Mouse (Mus musculus) hindbrain, embryonic 13.5 days (tissue): ENCODE results near the gene Slc35e3. TPM values are rescaled to one million over a fixed set of nuclear protein-coding genes. Genes with fewer than 3 reads are reported as not detected.
"Not testable (repeated sequence)": the region's sequence is repeated elsewhere in the genome, so short reads cannot be mapped to it uniquely, and the experiment has no call there.

Experiments used
- ATAC-seq: fragments of 200-750 bp; cut with Nextera tagmentation; 2 replicates; pipeline ENCODE4 v1.8.0; 2017; ENCODE audit warnings: moderate TSS enrichment; ENCODE audit not compliant: low FRiP score
- H3K27ac ChIP-seq: fragments of 300-500 bp; sonication (generic); 2 replicates; pipeline ENCODE4 v1.5.1; 2015; ENCODE audit warnings: inconsistent platforms, mild to moderate bottlenecking, moderate library complexity
- H3K27me3 ChIP-seq: fragments of 300-500 bp; sonication (generic); 2 replicates; pipeline ENCODE4 v1.6.1; 2015; ENCODE audit warnings: mild to moderate bottlenecking, inconsistent platforms
- H3K36me3 ChIP-seq: fragments of 300-500 bp; sonication (generic); 2 replicates; pipeline ENCODE4 v1.6.1; 2015; ENCODE audit warnings: mild to moderate bottlenecking, inconsistent platforms
- H3K4me1 ChIP-seq: fragments of 300-500 bp; sonication (generic); replicated peaks from 2 replicates; pipeline ENCODE4 v1.6.1; 2015; ENCODE audit warnings: inconsistent platforms
- H3K4me2 ChIP-seq: fragments of 300-500 bp; sonication (generic); 2 replicates; pipeline ENCODE4 v1.6.1; 2015; ENCODE audit warnings: inconsistent platforms, mild to moderate bottlenecking, moderate library complexity
- H3K4me3 ChIP-seq: fragments of 300-500 bp; sonication (generic); 2 replicates; pipeline ENCODE4 v1.5.1; 2015; ENCODE audit warnings: mild to moderate bottlenecking, inconsistent platforms
- H3K9ac ChIP-seq: fragments of 300-500 bp; sonication (generic); 2 replicates; pipeline ENCODE4 v1.6.1; 2015; ENCODE audit warnings: mild to moderate bottlenecking, inconsistent platforms
- H3K9me3 ChIP-seq: fragments of 300-500 bp; sonication (generic); 2 replicates; pipeline ENCODE4 v1.6.1; 2016; ENCODE audit warnings: inconsistent platforms
- WGBS: fragments of 180-500 bp; shearing (Covaris S2); methylation state at CpG from one replicate; pipeline ENCODE4 v1.1.7; 2015; 5-methylcytosine and 5-hydroxymethylcytosine counted together
- polyA plus RNA-seq: library from polyadenylated mRNA; unstranded; fragments of >200 nt; fragmentation: Nextera tagmentation; extraction: Ambion mirVana; gene quantifications from 2 replicates; pipeline ENCODE4 v1.2.1, GENCODE M21; 2015

Slc35e3 gene
- polyA plus RNA-seq, 1 experiment from 2014 or later = 31.1 TPM

- no peak for ATAC-seq
- WGBS = 97% methylated on average over 6 of the region's 6 CpGs
- no peaks in the 10 kb centered on the region for H3K27me3 ChIP-seq
These were observed 6.6 kb downstream of the Slc35e3 start for GRCm38 (mm10) chr10:117739648-117739948.

DNA sequence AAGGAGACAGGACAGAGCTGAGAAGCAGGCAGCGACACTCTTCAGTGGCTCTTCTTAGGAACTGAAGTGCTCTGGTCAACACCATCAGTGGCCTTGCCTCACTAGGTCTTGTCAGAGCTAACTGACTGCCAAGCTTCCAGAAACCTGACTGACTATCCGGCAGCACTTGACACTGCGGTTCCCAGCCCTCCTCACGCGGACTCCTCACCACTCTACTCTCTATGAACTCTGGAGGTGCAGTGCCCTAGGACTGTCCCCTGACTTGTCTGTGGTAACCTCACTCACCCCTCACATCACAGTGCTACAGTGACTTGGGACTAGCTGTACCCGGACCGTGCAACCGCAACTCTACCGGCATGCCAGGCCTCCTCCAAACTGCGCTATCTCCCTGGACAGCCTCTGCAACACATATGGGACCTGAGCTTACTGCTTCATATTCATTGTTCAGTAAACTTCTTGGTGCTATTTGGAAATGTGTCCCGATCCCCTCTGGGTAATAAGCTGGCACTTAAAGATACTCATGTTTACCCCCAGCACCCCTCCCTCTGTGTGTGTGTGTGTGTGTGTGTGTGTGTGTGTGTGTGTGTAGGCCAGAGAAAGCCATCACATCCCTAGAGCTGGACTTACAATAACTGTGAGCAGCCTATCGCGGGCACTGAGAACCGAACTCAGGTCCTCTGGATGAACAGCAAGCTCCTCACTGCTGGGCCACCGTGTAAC, 7.1 kb downstream of the Slc35e3 start:
- Histone ChIP-seq H3K27me3 (no peaks in the 10 kb centered on the region), H3K36me3 (peaks cover 67% of the 10 kb centered on the region), H3K4me1 (peaks cover 11% of the 10 kb centered on the region), H3K27ac (no peak overlapping the region), H3K9ac (no peak overlapping the region), H3K9me3 (no peaks in the 10 kb centered on the region), H3K4me3 (no peak overlapping the region), H3K4me2 (no peak overlapping the region)
- 94% methylated on average over 15 of the region's 15 CpGs for WGBS
- ATAC-seq = no peak

More at GRCm38 (mm10) chr10:117739648-117739948, 6.6 kb downstream of the Slc35e3 start:
- no peak overlapping the region for H3K9ac ChIP-seq
- H3K9me3 ChIP-seq = no peaks in the 10 kb centered on the region
- H3K4me3 ChIP-seq = no peak overlapping the region
- peaks cover 67% of the 10 kb centered on the region for H3K36me3 ChIP-seq
- H3K4me1 ChIP-seq = peaks cover 17% of the 10 kb centered on the region
- no peak overlapping the region for H3K27ac ChIP-seq
- no peak overlapping the region for H3K4me2 ChIP-seq

- Histone ChIP-seq H3K27ac (no peak overlapping the region), H3K36me3 (peaks cover 63% of the 10 kb centered on the region), H3K9me3 (no peaks in the 10 kb centered on the region), H3K9ac (no peak overlapping the region), H3K4me2 (no peak overlapping the region), H3K4me3 (no peak overlapping the region), H3K27me3 (no peaks in the 10 kb centered on the region), H3K4me1 (peaks cover 4% of the 10 kb centered on the region)
- no peak for ATAC-seq
- 78% methylated on average over 13 of the region's 13 CpGs for WGBS
These were observed 7.8 kb downstream of the Slc35e3 start for GRCm38 (mm10) chr10:117738140-117738921.

- not testable (repeated sequence) for H3K9me3 ChIP-seq, ATAC-seq, H3K4me3 ChIP-seq, H3K4me1 ChIP-seq, H3K9ac ChIP-seq, H3K27me3 ChIP-seq, H3K4me2 ChIP-seq, H3K27ac ChIP-seq
- WGBS = 97% methylated on average over 8 of the region's 8 CpGs
- peaks cover 71% of the 10 kb centered on the region for H3K36me3 ChIP-seq
These were observed 8.7 kb downstream of the Slc35e3 start for GRCm38 (mm10) chr10:117737498-117737897.

- H3K27ac ChIP-seq = no peak overlapping the region
- H3K27me3 ChIP-seq = no peaks in the 10 kb centered on the region
- H3K4me2 ChIP-seq = no peak overlapping the region
- no peak overlapping the region for H3K4me3 ChIP-seq
- peaks cover 67% of the 10 kb centered on the region for H3K36me3 ChIP-seq
- H3K9me3 ChIP-seq = no peaks in the 10 kb centered on the region
- no peak overlapping the region for H3K9ac ChIP-seq
- no peak for ATAC-seq
- WGBS = 80% methylated on average over 4 of the region's 4 CpGs
- 0 out of 2 replicates have a peak, but pooled peaks cover 2% of the 10 kb centered on the region for H3K4me1 ChIP-seq
These were observed 9.1 kb downstream of the Slc35e3 start for GRCm38 (mm10) chr10:117737075-117737474.

GRCm38 (mm10) chr10:117736573-117736972, 9.6 kb downstream of the Slc35e3 start:
- H3K36me3 ChIP-seq = peaks cover 66% of the 10 kb centered on the region
- no peak overlapping the region for H3K4me2 ChIP-seq
- no peaks in the 10 kb centered on the region for H3K27me3 ChIP-seq
- H3K9ac ChIP-seq = no peak overlapping the region
- no peaks in the 10 kb centered on the region for H3K9me3 ChIP-seq
- 98% methylated on average over 5 of the region's 5 CpGs for WGBS
- no peak for ATAC-seq
- 0 out of 2 replicates have a peak, but pooled peaks cover under 1% of the 10 kb centered on the region for H3K4me1 ChIP-seq
- no peak overlapping the region for H3K4me3 ChIP-seq
- H3K27ac ChIP-seq = no peak overlapping the region

DNA sequence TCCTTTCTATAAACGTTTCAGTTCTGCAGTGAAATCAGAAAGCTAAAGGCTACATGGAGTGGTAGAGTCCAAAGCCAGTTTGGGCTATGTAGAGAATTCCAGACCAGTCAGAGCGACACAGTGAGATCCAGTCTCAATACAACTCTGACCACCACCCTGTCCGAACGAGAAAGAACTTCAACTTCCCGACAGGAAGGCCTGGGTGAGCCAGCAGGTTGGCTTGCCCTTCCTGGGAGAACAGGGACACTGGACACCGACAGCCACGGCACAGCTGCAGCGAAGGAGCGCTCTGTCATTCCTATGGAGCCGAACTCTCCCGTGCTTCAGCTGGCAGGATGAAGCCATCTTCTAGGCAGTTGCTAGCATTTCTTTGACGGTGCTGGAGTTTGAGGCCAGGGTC, 10.8 kb downstream of the Slc35e3 start:
- WGBS = 93% methylated on average over 12 of the region's 12 CpGs
- peaks cover 59% of the 10 kb centered on the region for H3K36me3 ChIP-seq
- not testable (repeated sequence) for H3K4me2 ChIP-seq, H3K9me3 ChIP-seq, ATAC-seq, H3K27ac ChIP-seq, H3K4me3 ChIP-seq, H3K27me3 ChIP-seq, H3K4me1 ChIP-seq, H3K9ac ChIP-seq

DNA sequence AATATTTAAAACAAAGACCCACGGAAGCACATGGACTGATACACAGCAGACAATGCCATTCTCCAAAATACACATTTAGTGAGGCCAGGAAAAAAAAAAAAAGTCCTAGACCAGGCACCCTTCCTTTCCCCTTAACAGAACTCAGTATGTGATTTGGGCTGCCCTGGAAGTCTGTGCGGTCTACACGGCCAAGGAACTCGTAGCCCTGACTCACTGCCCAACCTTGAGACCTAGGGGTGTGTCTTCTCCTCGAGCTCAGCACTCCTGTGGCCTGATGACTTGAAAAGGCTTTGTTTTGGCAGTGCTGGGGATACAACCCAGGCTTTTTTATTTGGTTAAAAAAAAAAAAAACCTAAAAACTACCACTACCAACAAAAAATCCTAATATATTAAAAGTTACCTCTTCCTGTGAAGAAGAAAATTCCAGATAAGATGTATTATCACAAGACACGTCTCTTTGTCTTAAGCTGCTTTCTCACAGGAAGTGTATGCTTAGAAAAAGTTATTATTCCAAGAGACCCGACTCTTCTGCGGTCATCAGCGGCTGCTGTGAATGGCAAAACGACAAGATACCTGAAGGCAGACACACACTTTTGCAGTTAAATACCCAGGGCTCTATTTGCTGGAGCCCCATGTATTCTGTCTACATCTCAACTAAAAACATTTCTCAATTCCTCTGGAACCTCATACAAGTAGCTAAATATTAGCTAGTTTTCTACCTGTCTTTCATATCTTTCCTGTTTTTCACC, 11.9 kb downstream of the Slc35e3 start:
- H3K4me2 ChIP-seq, H3K9me3 ChIP-seq, H3K27me3 ChIP-seq, H3K9ac ChIP-seq, H3K27ac ChIP-seq, H3K4me1 ChIP-seq, H3K4me3 ChIP-seq, ATAC-seq: not testable (repeated sequence)
- 91% methylated on average over 10 of the region's 10 CpGs for WGBS
- peaks cover 48% of the 10 kb centered on the region for H3K36me3 ChIP-seq

GRCm38 (mm10) chr10:117733626-117734025, 12.5 kb downstream of the Slc35e3 start:
- H3K4me2 ChIP-seq, H3K9me3 ChIP-seq, H3K4me1 ChIP-seq, H3K4me3 ChIP-seq, ATAC-seq, H3K27ac ChIP-seq, H3K9ac ChIP-seq, H3K27me3 ChIP-seq: not testable (repeated sequence)
- 91% methylated on average over 8 of the region's 8 CpGs for WGBS
- H3K36me3 ChIP-seq = peaks cover 41% of the 10 kb centered on the region

DNA sequence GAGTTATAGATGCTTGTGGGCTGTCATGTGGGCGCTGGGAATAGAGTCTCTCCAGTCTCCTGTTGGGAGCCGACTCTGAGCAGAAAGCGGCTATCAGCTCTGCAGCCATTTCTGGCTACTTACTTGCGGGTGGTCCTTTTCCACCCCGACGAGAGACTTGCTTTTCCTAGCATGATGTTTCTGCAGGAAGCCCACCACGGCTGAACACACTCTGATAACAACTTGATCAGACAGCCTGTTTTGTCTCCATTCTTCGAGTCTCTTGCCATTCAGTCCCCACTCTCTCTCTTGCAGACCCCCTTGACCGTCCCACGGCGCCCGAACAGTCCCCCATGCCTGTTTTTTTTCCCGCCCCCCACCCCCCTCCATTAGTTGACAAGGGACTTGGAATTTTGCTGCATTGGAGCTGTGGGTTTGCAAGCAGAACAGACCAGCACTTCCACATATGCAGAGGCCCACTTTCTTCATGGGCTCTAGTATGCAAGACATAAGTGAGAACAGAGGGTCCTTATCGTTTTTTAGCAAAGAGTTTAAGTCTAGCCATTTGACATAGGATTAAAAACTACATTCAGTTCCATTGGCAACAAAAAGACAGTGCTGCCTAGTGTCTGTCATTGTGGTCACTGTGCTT, 13.1 kb downstream of the Slc35e3 start:
- WGBS = 87% methylated on average over 14 of the region's 14 CpGs
- no peak for ATAC-seq

DNA sequence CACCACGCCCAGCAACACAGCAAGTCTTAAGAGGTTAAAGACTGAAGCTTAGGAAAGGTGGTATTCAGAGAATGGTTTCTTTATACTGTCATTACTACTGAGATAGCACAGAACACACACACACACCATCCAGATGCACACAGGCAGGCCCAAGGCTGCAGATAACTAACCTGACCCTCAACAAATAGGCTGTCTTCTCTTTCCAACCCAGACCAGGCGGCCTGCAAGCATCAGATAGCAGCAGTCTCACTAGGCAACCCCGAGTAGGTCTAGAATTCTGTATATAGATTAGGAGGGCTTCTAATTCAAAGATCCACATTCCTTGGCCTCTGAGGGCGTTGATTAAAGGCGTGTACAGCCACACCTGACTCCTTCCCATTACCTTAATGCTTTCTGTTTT, 14.0 kb downstream of the Slc35e3 start:
- 85% methylated on average over 5 of the region's 5 CpGs for WGBS
- no peaks in the 10 kb centered on the region for H3K9me3 ChIP-seq
- no peaks in the 10 kb centered on the region for H3K4me1 ChIP-seq
- no peaks in the 10 kb centered on the region for H3K27me3 ChIP-seq
- H3K4me3 ChIP-seq = no peak overlapping the region
- no peak overlapping the region for H3K4me2 ChIP-seq
- no peak for ATAC-seq
- peaks cover 27% of the 10 kb centered on the region for H3K36me3 ChIP-seq
- no peak overlapping the region for H3K9ac ChIP-seq
- no peak overlapping the region for H3K27ac ChIP-seq

More for the DNA sequence above, 13.1 kb downstream of the Slc35e3 start:
- no peaks in the 10 kb centered on the region for H3K4me1 ChIP-seq
- H3K36me3 ChIP-seq = peaks cover 36% of the 10 kb centered on the region
- H3K27me3 ChIP-seq = no peaks in the 10 kb centered on the region
- no peaks in the 10 kb centered on the region for H3K9me3 ChIP-seq
- no peak overlapping the region for H3K4me3 ChIP-seq
- no peak overlapping the region for H3K27ac ChIP-seq
- H3K4me2 ChIP-seq = no peak overlapping the region
- no peak overlapping the region for H3K9ac ChIP-seq
